Mouse (Mus musculus) heart, embryonic 11.5 days (tissue): ENCODE measurements at regions not wholly inside any gene's neighbourhood (a gene's known extent, or its start where the extent isn't known, plus 50 kb on each side); places are given as distances from the start of the nearest gene placed in this dataset. TPM values are rescaled to one million over a fixed set of nuclear protein-coding genes. Genes with fewer than 3 reads are reported as not detected.

Source experiments
- ATAC-seq: fragments of 200-750 bp; cut with Nextera tagmentation; replicated peaks from 2 replicates; pipeline ENCODE4 v1.8.0; 2017; ENCODE audit warnings: moderate library complexity; ENCODE audit not compliant: insufficient number of reproducible peaks, low FRiP score, low TSS enrichment
- H3K27ac ChIP-seq: fragments of 300-500 bp; sonication (generic); 2 replicates; pipeline ENCODE4 v1.5.1; 2014; ENCODE audit warnings: mild to moderate bottlenecking, low read depth, low read length
- H3K27me3 ChIP-seq: fragments of 300-500 bp; sonication (generic); 2 replicates; pipeline ENCODE4 v1.6.1; 2014; ENCODE audit warnings: mild to moderate bottlenecking, low read length, mixed read lengths; ENCODE audit not compliant: control insufficient read depth, insufficient read depth
- H3K36me3 ChIP-seq: fragments of 300-500 bp; sonication (generic); 2 replicates; pipeline ENCODE4 v1.6.1; 2014; ENCODE audit warnings: mild to moderate bottlenecking, low read length, moderate library complexity, mixed read lengths; ENCODE audit not compliant: control insufficient read depth, insufficient read depth
- H3K4me1 ChIP-seq: fragments of 300-500 bp; sonication (generic); 2 replicates; pipeline ENCODE4 v1.6.1; 2014; ENCODE audit warnings: low read length; ENCODE audit not compliant: control insufficient read depth, insufficient read depth
- H3K4me2 ChIP-seq: fragments of 300-500 bp; sonication (generic); 2 replicates; pipeline ENCODE4 v1.6.1; 2014; ENCODE audit warnings: mild to moderate bottlenecking, moderate library complexity
- H3K4me3 ChIP-seq: fragments of 300-500 bp; sonication (generic); 2 replicates; pipeline ENCODE4 v1.5.1; 2014; ENCODE audit warnings: low read depth, low read length
- H3K9ac ChIP-seq: fragments of 300-500 bp; sonication (generic); 2 replicates; pipeline ENCODE4 v1.6.1; 2014; ENCODE audit warnings: mild to moderate bottlenecking, low read depth, low read length, moderate library complexity
- H3K9me3 ChIP-seq: fragments of 300-500 bp; sonication (generic); replicated peaks from 2 replicates; pipeline ENCODE4 v1.6.1; 2016; ENCODE audit warnings: low read length; ENCODE audit not compliant: control insufficient read depth
- WGBS: fragments of 180-500 bp; shearing (Covaris S2); extraction: QIAGEN DNeasy Blood & Tissue Kit; methylation state at CpG from one replicate; pipeline ENCODE4 v1.1.7; 2014; ENCODE audit not compliant: insufficient replicate concordance; 5-methylcytosine and 5-hydroxymethylcytosine counted together
- microRNA-seq: library from miRNA; unstranded; fragments of <30 nt; microRNA quantifications from one replicate; pipeline ENCODE4, GENCODE M21; 2016; ENCODE audit warnings: borderline number of aligned reads

GRCm38 (mm10) chr10:104255250-104255649, 61.4 kb downstream of the Gm4340 start:
- Histone ChIP-seq H3K27me3 (no peaks in the 10 kb centered on the region), H3K9me3 (no peaks in the 10 kb centered on the region), H3K4me2 (no peak overlapping the region), H3K27ac (no peak overlapping the region), H3K9ac (no peak overlapping the region), H3K4me3 (no peak overlapping the region), H3K4me1 (no peaks in the 10 kb centered on the region), H3K36me3 (no peaks in the 10 kb centered on the region)
- no peak for ATAC-seq
- WGBS: 79% methylated on average over 2 of the region's 2 CpGs

GRCm38 (mm10) chr10:104274841-104275240, 81.0 kb downstream of the Gm4340 start:
- H3K4me2 ChIP-seq: no peak overlapping the region
- 0 out of 2 replicates have a peak, but pooled peaks have one; percentile 26 for ATAC-seq
- H3K4me3 ChIP-seq: no peak overlapping the region
- WGBS: 55% methylated on average over 4 of the region's 4 CpGs
- no peak overlapping the region for H3K27ac ChIP-seq
- no peaks in the 10 kb centered on the region for H3K36me3 ChIP-seq
- H3K4me1 ChIP-seq: no peaks in the 10 kb centered on the region
- H3K9ac ChIP-seq: no peak overlapping the region
- no peaks in the 10 kb centered on the region for H3K9me3 ChIP-seq
- H3K27me3 ChIP-seq: no peaks in the 10 kb centered on the region

DNA sequence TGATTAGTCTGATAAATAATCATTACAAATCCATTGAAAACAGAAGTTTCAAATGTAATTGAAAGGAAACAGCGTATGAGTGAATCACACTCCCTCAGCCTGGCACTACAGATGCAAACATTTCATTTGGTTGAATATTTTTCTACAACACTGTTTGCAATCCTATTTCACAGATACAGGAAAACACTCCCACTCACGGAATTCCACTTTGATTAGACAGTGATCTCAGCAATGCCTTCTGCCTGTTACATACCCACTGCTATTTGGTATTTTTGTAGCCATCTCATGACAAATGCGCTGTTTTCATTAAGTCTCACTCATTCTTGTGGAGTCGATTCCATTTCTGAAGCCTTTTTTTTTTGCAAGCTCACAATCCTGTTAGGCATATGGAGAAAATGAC, 105.3 kb downstream of the Gm4340 start:
- no peak overlapping the region for H3K4me3 ChIP-seq
- no peak overlapping the region for H3K4me2 ChIP-seq
- H3K9ac ChIP-seq: no peak overlapping the region
- H3K27ac ChIP-seq: no peak overlapping the region
- H3K27me3 ChIP-seq: no peaks in the 10 kb centered on the region
- no peak for ATAC-seq
- 69% methylated on average over 4 of the region's 4 CpGs for WGBS
- no peaks in the 10 kb centered on the region for H3K9me3 ChIP-seq
- no peaks in the 10 kb centered on the region for H3K4me1 ChIP-seq
- H3K36me3 ChIP-seq: no peaks in the 10 kb centered on the region

Small RNAs in the stretch of these regions (microRNA-seq; reads per million reads assigned to microRNA genes)
- not detected for gene Mir6411
